Mouse (Mus musculus) neural tube, embryonic 11.5 days (tissue): ENCODE measurements around the gene Rbms3. TPM values are rescaled to one million over a fixed set of nuclear protein-coding genes. Genes with fewer than 3 reads are reported as not detected.

Source experiments
- ATAC-seq: fragments of 200-750 bp; cut with Nextera tagmentation; 2 replicates; pipeline ENCODE4 v1.8.0; 2017; ENCODE audit warnings: moderate number of reproducible peaks, mild to moderate bottlenecking, moderate TSS enrichment, moderate library complexity; ENCODE audit not compliant: insufficient read depth, low FRiP score, low TSS enrichment
- DNase-seq: peaks from one replicate; pipeline ENCODE4 v3.0.0-alpha.2; 2015; ENCODE audit warnings: low spot score
- H3K27ac ChIP-seq: fragments of 300-500 bp; sonication (generic); 2 replicates; pipeline ENCODE4 v1.5.1; 2014; ENCODE audit warnings: low read depth, mild to moderate bottlenecking, low read length
- H3K27me3 ChIP-seq: fragments of 300-500 bp; sonication (generic); 2 replicates; pipeline ENCODE4 v1.6.1; 2014; ENCODE audit warnings: mild to moderate bottlenecking, low read length, mixed read lengths; ENCODE audit not compliant: control insufficient read depth, insufficient read depth
- H3K36me3 ChIP-seq: fragments of 300-500 bp; sonication (generic); 2 replicates; pipeline ENCODE4 v1.6.1; 2014; ENCODE audit warnings: mild to moderate bottlenecking, low read length, moderate library complexity, mixed read lengths; ENCODE audit not compliant: control insufficient read depth, insufficient read depth
- H3K4me1 ChIP-seq: fragments of 300-500 bp; sonication (generic); 2 replicates; pipeline ENCODE4 v1.6.1; 2014; ENCODE audit warnings: low read length, mixed read lengths; ENCODE audit not compliant: control insufficient read depth, insufficient read depth
- H3K4me2 ChIP-seq: fragments of 300-500 bp; sonication (generic); 2 replicates; pipeline ENCODE4 v1.6.1; 2014; ENCODE audit warnings: low read depth, mild to moderate bottlenecking, moderate library complexity
- H3K4me3 ChIP-seq: fragments of 300-500 bp; sonication (generic); 2 replicates; pipeline ENCODE4 v1.5.1; 2014; ENCODE audit warnings: low read depth, low read length
- H3K9ac ChIP-seq: fragments of 300-500 bp; sonication (generic); 2 replicates; pipeline ENCODE4 v1.6.1; 2014; ENCODE audit warnings: mild to moderate bottlenecking, low read length
- H3K9me3 ChIP-seq: fragments of 300-500 bp; sonication (generic); 2 replicates; pipeline ENCODE4 v1.6.1; 2016; ENCODE audit warnings: low read length; ENCODE audit not compliant: control insufficient read depth
- WGBS: fragments of 180-500 bp; shearing (Covaris S2); extraction: QIAGEN DNeasy Blood & Tissue Kit; methylation state at CpG from one replicate; pipeline ENCODE4 v1.1.7; 2014; 5-methylcytosine and 5-hydroxymethylcytosine counted together
- polyA plus RNA-seq: library from polyadenylated mRNA; unstranded; fragments of >200 nt; fragmentation: Nextera tagmentation; extraction: Ambion mirVana; gene quantifications from 2 replicates; pipeline ENCODE4 v1.2.1, GENCODE M21; 2014

Gene Rbms3
- polyA plus RNA-seq, 1 experiment from 2014 or later: 60.1 TPM

DNA sequence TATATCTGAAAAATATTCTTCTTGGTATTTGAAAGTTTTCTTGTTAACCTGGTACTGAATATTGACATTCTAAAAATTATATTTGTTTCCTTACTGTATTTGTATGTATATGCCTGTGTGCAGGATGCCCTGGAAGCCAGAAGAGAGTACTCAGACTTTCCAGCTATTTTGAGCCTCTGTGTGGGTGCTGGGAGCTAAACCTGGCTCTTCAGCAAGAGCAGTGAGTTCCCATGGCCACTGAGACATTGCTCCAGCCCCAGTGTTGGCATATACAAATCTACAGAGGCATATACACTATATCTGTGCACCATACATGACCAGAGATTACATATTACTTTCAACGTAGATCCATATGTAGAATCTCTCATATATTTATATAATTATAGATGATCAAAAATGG, 581.1 kb downstream of the Rbms3 start:
- H3K27ac ChIP-seq: no peak overlapping the region
- WGBS: 90% methylated on average over 1 of the region's 1 CpGs
- H3K9me3 ChIP-seq: no peaks in the 10 kb centered on the region
- no peak overlapping the region for H3K4me2 ChIP-seq
- no peaks in the 10 kb centered on the region for H3K27me3 ChIP-seq
- no peaks in the 10 kb centered on the region for H3K4me1 ChIP-seq
- no peak overlapping the region for H3K9ac ChIP-seq
- no peak overlapping the region for H3K4me3 ChIP-seq
- DNase-seq (no peak), ATAC-seq (no peak)
- no peaks in the 10 kb centered on the region for H3K36me3 ChIP-seq

DNA sequence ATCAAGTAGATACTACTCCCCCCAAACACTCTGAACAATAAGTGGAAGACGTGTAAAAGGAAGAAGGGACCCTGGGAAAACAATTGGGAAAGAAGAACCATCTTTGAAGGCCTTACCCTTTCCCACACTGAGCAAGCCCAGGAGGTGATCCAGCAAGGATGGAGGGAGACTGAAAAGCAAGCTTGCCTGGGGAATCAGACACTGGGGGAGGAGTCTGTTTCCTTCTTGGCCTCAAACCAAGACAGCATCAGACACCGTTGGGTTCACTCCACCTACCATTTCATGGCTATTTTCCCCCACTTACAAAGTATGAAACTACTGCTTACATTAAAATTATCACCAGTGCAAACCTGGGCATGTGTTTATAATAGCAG, 587.7 kb downstream of the Rbms3 start:
- WGBS: 76% methylated on average over 2 of the region's 2 CpGs
- Histone ChIP-seq H3K4me1 (no peaks in the 10 kb centered on the region), H3K27ac (no peak overlapping the region)

DNA sequence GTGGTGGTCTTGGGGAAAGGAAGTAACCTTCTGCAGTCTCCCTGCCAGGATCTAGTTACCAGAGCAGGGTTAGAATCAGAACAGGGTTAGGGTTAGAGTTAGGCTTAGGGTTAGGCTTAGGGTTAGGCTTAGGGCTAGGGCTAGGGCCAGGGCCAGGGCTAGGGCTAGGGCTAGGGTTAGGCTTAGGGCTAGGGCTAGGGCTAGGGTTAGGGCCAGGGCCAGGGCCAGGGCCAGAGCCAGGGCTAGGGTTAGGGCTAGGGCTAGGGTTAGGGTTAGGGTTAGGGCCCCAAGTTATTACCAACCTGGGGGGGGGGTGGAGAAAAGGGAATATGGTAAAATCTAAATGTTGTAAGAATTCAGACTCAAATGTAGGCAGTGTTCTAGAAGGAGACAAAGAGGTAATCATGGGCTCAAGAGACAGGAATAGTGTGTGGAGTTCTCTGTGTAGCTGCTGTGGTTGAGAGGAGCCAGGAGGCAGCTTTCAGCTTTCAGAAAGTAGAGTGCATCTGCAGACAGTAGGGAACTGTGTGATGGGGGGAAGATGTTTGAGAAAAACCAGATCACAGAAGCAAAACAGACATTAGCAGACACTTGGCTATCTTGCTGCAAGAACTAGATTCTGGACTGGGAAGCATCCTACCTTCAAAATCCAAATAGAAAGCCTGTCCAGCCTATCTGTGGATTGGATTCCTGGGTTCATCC, 588.3 kb downstream of the Rbms3 start:
- no peak overlapping the region for H3K4me2 ChIP-seq
- no peak overlapping the region for H3K27ac ChIP-seq
- no peaks in the 10 kb centered on the region for H3K4me1 ChIP-seq
- no peaks in the 10 kb centered on the region for H3K36me3 ChIP-seq
- H3K9ac ChIP-seq: no peak overlapping the region
- H3K9me3 ChIP-seq: no peaks in the 10 kb centered on the region
- no peaks in the 10 kb centered on the region for H3K27me3 ChIP-seq
- ATAC-seq (no peak), DNase-seq (no peak)
- no peak overlapping the region for H3K4me3 ChIP-seq

More for the DNA sequence above, 587.7 kb downstream of the Rbms3 start:
- Histone ChIP-seq H3K4me2 (no peak overlapping the region), H3K36me3 (no peaks in the 10 kb centered on the region), H3K9ac (no peak overlapping the region), H3K9me3 (no peaks in the 10 kb centered on the region), H3K27me3 (no peaks in the 10 kb centered on the region), H3K4me3 (no peak overlapping the region)
- ATAC-seq: no peak
- DNase-seq: no peak

DNA sequence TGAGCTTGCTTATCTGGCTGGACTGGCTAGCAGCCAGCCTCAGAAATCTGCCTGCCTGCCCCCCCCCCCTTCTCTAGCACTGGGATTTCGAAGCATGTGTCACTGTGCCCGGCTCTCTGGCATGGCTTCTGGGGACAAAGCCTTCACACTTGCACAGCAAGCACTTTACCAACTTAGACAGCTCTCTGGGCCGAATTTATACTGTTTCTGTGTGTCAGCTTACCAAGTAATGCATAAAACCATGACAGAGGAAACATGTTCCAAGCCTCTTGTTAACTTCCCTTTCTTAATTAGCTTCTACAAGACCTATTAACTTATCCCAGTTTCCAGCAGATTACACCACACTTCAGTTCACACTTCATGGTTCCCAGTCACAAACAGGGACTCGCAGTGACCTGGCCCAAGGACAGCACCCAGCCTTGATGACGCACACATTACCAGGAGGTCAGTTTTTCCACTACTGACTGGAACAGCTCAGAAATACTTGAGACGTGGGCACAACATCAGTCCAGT, 589.7 kb downstream of the Rbms3 start:
- H3K36me3 ChIP-seq: no peaks in the 10 kb centered on the region
- H3K9me3 ChIP-seq: no peaks in the 10 kb centered on the region
- WGBS: 87% methylated on average over 6 of the region's 6 CpGs
- no peaks in the 10 kb centered on the region for H3K4me1 ChIP-seq
- DNase-seq (no peak), ATAC-seq (no peak)
- H3K4me2 ChIP-seq: no peak overlapping the region
- no peak overlapping the region for H3K9ac ChIP-seq
- H3K4me3 ChIP-seq: no peak overlapping the region
- no peak overlapping the region for H3K27ac ChIP-seq
- no peaks in the 10 kb centered on the region for H3K27me3 ChIP-seq

DNA sequence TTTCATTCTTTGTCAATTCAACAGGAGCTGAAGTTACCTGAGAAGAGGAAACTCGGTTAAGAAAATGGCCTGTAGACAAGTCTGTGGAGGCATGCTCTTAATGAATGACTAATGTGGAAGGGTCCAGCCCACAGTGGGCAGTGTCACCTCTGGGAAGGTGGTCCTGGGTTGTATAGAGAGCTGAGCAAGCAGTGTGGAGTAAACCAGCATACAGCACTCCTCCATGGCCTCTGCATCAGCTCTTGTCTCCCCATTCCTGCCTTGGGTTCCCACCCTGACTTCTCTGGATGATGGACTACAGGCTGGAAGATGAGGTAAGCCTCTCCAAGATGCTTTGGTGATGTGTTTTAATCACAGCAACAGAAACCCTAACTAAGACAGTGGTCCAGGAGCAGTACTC, 597.0 kb downstream of the Rbms3 start:
- Histone ChIP-seq H3K4me1 (no peaks in the 10 kb centered on the region), H3K9me3 (no peaks in the 10 kb centered on the region), H3K9ac (no peak overlapping the region), H3K27ac (no peak overlapping the region), H3K4me2 (no peak overlapping the region), H3K36me3 (no peaks in the 10 kb centered on the region), H3K4me3 (no peak overlapping the region), H3K27me3 (no peaks in the 10 kb centered on the region)
- DNase-seq (no peak), ATAC-seq (no peak)
- 87% methylated on average over 1 of the region's 1 CpGs for WGBS

DNA sequence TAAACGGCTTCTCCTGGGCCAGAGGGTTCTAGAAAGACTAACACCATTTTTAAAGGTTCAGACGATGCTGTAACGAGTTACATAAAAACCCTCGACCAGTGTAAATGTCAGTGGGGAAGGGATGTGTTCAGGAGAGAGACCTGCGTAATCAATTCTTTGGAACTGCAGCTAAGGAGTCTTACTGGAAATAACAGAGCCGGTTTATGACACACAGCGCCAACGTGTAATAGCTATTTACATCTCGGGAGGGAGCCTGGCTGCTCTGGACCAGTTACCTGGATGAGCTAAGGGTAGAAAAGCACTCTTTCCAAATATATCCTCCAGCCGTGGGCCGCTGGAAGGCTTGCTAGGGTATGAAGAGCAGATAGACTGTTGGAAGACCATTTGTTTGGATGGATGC, 598.5 kb downstream of the Rbms3 start:
- Histone ChIP-seq H3K27me3 (no peaks in the 10 kb centered on the region), H3K4me3 (no peak overlapping the region), H3K4me1 (no peaks in the 10 kb centered on the region), H3K36me3 (no peaks in the 10 kb centered on the region), H3K9me3 (no peaks in the 10 kb centered on the region), H3K4me2 (no peak overlapping the region), H3K9ac (no peak overlapping the region), H3K27ac (no peak overlapping the region)
- WGBS: 61% methylated on average over 11 of the region's 11 CpGs
- ATAC-seq (no peak), DNase-seq (no peak)

DNA sequence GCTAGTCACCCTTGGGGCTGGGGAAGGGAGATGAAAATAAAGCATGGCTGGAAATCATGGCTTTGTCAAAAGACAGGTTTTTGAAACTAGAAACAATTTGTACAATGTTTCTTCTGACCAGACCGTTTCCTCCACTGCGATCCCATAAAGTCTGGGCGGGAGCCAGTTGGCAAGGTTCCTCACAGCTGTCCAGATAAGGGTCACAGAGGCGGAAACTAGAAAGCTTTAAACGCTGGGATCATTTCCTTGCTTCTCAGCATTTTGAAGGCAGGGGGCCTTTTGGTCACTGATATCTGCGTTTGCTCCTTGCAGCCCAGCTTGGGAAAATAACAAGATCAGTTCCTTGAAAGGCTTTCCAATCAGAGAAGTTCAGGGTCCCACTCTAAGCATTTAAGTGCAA, 598.9 kb downstream of the Rbms3 start:
- Histone ChIP-seq H3K4me3 (no peak overlapping the region), H3K9ac (no peak overlapping the region), H3K9me3 (no peaks in the 10 kb centered on the region), H3K36me3 (no peaks in the 10 kb centered on the region), H3K27ac (no peak overlapping the region), H3K4me1 (no peaks in the 10 kb centered on the region), H3K4me2 (no peak overlapping the region), H3K27me3 (no peaks in the 10 kb centered on the region)
- ATAC-seq (no peak), DNase-seq (no peak)
- 46% methylated on average over 6 of the region's 6 CpGs for WGBS

DNA sequence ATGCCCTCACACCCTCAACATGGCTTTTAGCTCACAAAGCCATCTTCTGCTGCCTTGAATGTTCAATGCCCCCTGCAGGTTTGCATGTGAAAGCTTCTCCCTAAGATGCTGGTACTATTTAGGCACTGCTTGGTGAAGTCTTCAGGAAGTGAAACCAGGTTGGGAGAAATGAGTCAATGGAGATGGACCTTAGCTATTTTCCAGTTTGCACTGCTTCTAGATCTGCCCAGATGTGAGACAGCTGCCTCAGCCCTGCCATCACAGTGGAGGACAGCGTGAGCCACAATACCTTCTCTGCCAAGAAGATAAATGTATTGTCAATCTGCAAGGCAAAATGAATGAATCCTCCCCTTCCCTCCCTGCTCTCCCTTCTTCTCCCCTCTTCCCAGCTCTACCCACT, 599.8 kb downstream of the Rbms3 start:
- ATAC-seq (no peak), DNase-seq (no peak)
- no peaks in the 10 kb centered on the region for H3K9me3 ChIP-seq
- H3K27me3 ChIP-seq: no peaks in the 10 kb centered on the region
- H3K4me3 ChIP-seq: no peak overlapping the region
- no peaks in the 10 kb centered on the region for H3K36me3 ChIP-seq
- no peaks in the 10 kb centered on the region for H3K4me1 ChIP-seq
- WGBS: 78% methylated on average over 1 of the region's 1 CpGs
- no peak overlapping the region for H3K9ac ChIP-seq
- no peak overlapping the region for H3K4me2 ChIP-seq
- no peak overlapping the region for H3K27ac ChIP-seq

DNA sequence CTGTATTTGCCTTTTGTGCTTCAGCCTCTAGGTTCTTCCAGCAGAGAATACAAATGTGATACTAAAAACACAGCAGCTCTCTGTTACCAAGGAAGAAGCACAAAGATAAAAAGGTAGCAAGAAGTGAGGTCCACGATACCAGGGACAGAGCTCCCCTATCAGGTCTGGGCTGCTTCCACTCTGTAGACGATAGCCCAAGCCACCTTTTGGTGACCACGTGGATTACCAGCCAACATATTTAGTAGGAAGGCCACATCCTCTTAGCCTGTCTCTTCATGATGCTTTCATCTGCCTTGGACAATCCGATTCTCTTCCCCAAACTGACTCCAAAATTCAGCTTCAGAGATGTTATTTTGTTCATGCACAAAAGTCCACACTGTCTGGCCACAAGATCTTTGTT, 601.1 kb downstream of the Rbms3 start:
- Histone ChIP-seq H3K4me3 (no peak overlapping the region), H3K27me3 (no peaks in the 10 kb centered on the region), H3K9me3 (no peaks in the 10 kb centered on the region), H3K9ac (no peak overlapping the region), H3K36me3 (no peaks in the 10 kb centered on the region), H3K4me1 (no peaks in the 10 kb centered on the region), H3K4me2 (no peak overlapping the region), H3K27ac (no peak overlapping the region)
- ATAC-seq (no peak), DNase-seq (no peak)
- 92% methylated on average over 4 of the region's 4 CpGs for WGBS
